Mouse (Mus musculus): ENCODE results near the gene Ulbp1. TPM values are rescaled to one million over a fixed set of nuclear protein-coding genes. Genes with fewer than 3 reads are reported as not detected.
"Not testable (repeated sequence)": the region's sequence is repeated elsewhere in the genome, so short reads cannot be mapped to it uniquely, and the experiment has no call there.

The Ulbp1 gene
- 1.8 and 2.5 TPM in 2 replicates for polyA plus RNA-seq (2015; fragmentation: Nextera tagmentation; extraction: Ambion mirVana)

- Histone ChIP-seq H3K9ac (no peak within 1 kb of the TSS), H3K36me3 (no peaks in the 10 kb centered on the region), H3K4me3 (replicated peaks) (0 out of 2 replicates have a peak within 1 kb of the TSS, but pooled peaks have one; percentile 8), H3K4me2 (replicated peaks) (0 out of 2 replicates have a peak within 1 kb of the TSS, but pooled peaks have one; percentile 10), H3K27me3 (no peaks in the 10 kb centered on the region), H3K9me3 (replicated peaks) (no peaks in the 10 kb centered on the region), H3K27ac (replicated peaks) (no peak within 1 kb of the TSS), H3K4me1 (no peaks in the 10 kb centered on the region)
- ATAC-seq (ENCODE audit: insufficient number of reproducible peaks, low FRiP score, low TSS enrichment, low read depth): peak; percentile 65; the same call in 1 of the 2 replicates
- 54% methylated on average over 13 of the region's 13 CpGs for WGBS
These were observed at the start of gene Ulbp1 for GRCm38 (mm10) chr10:7473197-7473889. Ulbp1 (minus strand) TSS chr10:7473638.

GRCm38 (mm10) chr10:7498180-7498579 lies 24.7 kb upstream of the Ulbp1 start:
- not testable (repeated sequence) for H3K9ac ChIP-seq; H3K4me3 ChIP-seq (replicated peaks); ATAC-seq (ENCODE audit: insufficient number of reproducible peaks, low FRiP score, low TSS enrichment, low read depth); H3K9me3 ChIP-seq (replicated peaks); H3K36me3 ChIP-seq; H3K4me1 ChIP-seq; H3K27ac ChIP-seq (replicated peaks); H3K4me2 ChIP-seq (replicated peaks); H3K27me3 ChIP-seq
- 17% methylated on average over 1 of the region's 1 CpGs for WGBS

GRCm38 (mm10) chr10:7492384-7492783 lies 18.9 kb upstream of the Ulbp1 start:
- H3K4me1 ChIP-seq; H3K27ac ChIP-seq (replicated peaks); H3K9me3 ChIP-seq (replicated peaks); H3K9ac ChIP-seq; H3K27me3 ChIP-seq; H3K4me3 ChIP-seq (replicated peaks); ATAC-seq (ENCODE audit: insufficient number of reproducible peaks, low FRiP score, low TSS enrichment, low read depth); H3K36me3 ChIP-seq: not testable (repeated sequence)
- 8% methylated on average over 10 of the region's 10 CpGs for WGBS
- peak overlapping the region; percentile 6; the same call in 1 of the 2 replicates for H3K4me2 ChIP-seq (replicated peaks)

- Histone ChIP-seq H3K9ac (no peak overlapping the region), H3K27ac (replicated peaks) (no peak overlapping the region), H3K27me3 (no peaks in the 10 kb centered on the region), H3K4me2 (replicated peaks) (no peak overlapping the region), H3K4me1 (no peaks in the 10 kb centered on the region), H3K36me3 (no peaks in the 10 kb centered on the region), H3K4me3 (replicated peaks) (no peak overlapping the region), H3K9me3 (replicated peaks) (no peaks in the 10 kb centered on the region)
- 57% methylated on average over 4 of the region's 4 CpGs for WGBS
- no peak for ATAC-seq (ENCODE audit: insufficient number of reproducible peaks, low FRiP score, low TSS enrichment, low read depth)
These were observed 10.2 kb upstream of the Ulbp1 start for GRCm38 (mm10) chr10:7483650-7484049.

GRCm38 (mm10) chr10:7474225-7474624 lies 787 bp upstream of the Ulbp1 start:
- H3K9me3 ChIP-seq (replicated peaks); H3K4me3 ChIP-seq (replicated peaks); H3K4me2 ChIP-seq (replicated peaks); H3K36me3 ChIP-seq; H3K27me3 ChIP-seq; ATAC-seq (ENCODE audit: insufficient number of reproducible peaks, low FRiP score, low TSS enrichment, low read depth); H3K27ac ChIP-seq (replicated peaks); H3K4me1 ChIP-seq; H3K9ac ChIP-seq: not testable (repeated sequence)
- WGBS: 92% methylated on average over 7 of the region's 13 CpGs

- H3K9ac ChIP-seq: no peak overlapping the region
- no peaks in the 10 kb centered on the region for H3K9me3 ChIP-seq (replicated peaks)
- no peak for ATAC-seq (ENCODE audit: insufficient number of reproducible peaks, low FRiP score, low TSS enrichment, low read depth)
- H3K27me3 ChIP-seq: no peaks in the 10 kb centered on the region
- no peak overlapping the region for H3K4me2 ChIP-seq (replicated peaks)
- 64% methylated on average over 3 of the region's 3 CpGs for WGBS
- no peaks in the 10 kb centered on the region for H3K36me3 ChIP-seq
- H3K4me3 ChIP-seq (replicated peaks): no peak overlapping the region
- no peaks in the 10 kb centered on the region for H3K4me1 ChIP-seq
- H3K27ac ChIP-seq (replicated peaks): no peak overlapping the region
These were observed 1.8 kb downstream of the Ulbp1 start for GRCm38 (mm10) chr10:7471664-7472063.

- H3K27me3 ChIP-seq: no peaks in the 10 kb centered on the region
- no peaks in the 10 kb centered on the region for H3K36me3 ChIP-seq
- H3K4me2 ChIP-seq (replicated peaks): peak overlapping the region; percentile 40
- no peak overlapping the region for H3K27ac ChIP-seq (replicated peaks)
- WGBS: 7% methylated on average over 7 of the region's 7 CpGs
- no peak for ATAC-seq (ENCODE audit: insufficient number of reproducible peaks, low FRiP score, low TSS enrichment, low read depth)
- peak overlapping the region; percentile 22 for H3K4me3 ChIP-seq (replicated peaks)
- H3K9ac ChIP-seq: no peak overlapping the region
- H3K4me1 ChIP-seq: no peaks in the 10 kb centered on the region
- H3K9me3 ChIP-seq (replicated peaks): no peaks in the 10 kb centered on the region
These were observed 3.0 kb downstream of the Ulbp1 start for GRCm38 (mm10) chr10:7470457-7470856.

- not testable (repeated sequence) for H3K36me3 ChIP-seq; H3K27ac ChIP-seq (replicated peaks); H3K4me1 ChIP-seq; H3K9me3 ChIP-seq (replicated peaks); H3K27me3 ChIP-seq; H3K9ac ChIP-seq; ATAC-seq (ENCODE audit: insufficient number of reproducible peaks, low FRiP score, low TSS enrichment, low read depth)
- Histone ChIP-seq H3K4me2 (replicated peaks) (peak overlapping the region; percentile 40), H3K4me3 (replicated peaks) (peak overlapping the region; percentile 22)
- WGBS: 0% methylated on average over 7 of the region's 7 CpGs
These were observed 3.6 kb downstream of the Ulbp1 start for GRCm38 (mm10) chr10:7469716-7470414.

GRCm38 (mm10) chr10:7462006-7462405 lies 11.4 kb downstream of the Ulbp1 start:
- no peaks in the 10 kb centered on the region for H3K27me3 ChIP-seq
- no peak overlapping the region for H3K27ac ChIP-seq (replicated peaks)
- H3K4me3 ChIP-seq (replicated peaks): no peak overlapping the region
- H3K4me2 ChIP-seq (replicated peaks): no peak overlapping the region
- no peak for ATAC-seq (ENCODE audit: insufficient number of reproducible peaks, low FRiP score, low TSS enrichment, low read depth)
- H3K36me3 ChIP-seq: no peaks in the 10 kb centered on the region
- WGBS: 49% methylated on average over 3 of the region's 3 CpGs
- no peaks in the 10 kb centered on the region for H3K4me1 ChIP-seq
- H3K9me3 ChIP-seq (replicated peaks): no peaks in the 10 kb centered on the region; the same call in 1 of the 2 replicates
- no peak overlapping the region for H3K9ac ChIP-seq

GRCm38 (mm10) chr10:7438928-7439327 lies 34.5 kb downstream of the Ulbp1 start:
- Histone ChIP-seq H3K4me1 (no peaks in the 10 kb centered on the region), H3K36me3 (no peaks in the 10 kb centered on the region), H3K9ac (no peak overlapping the region), H3K9me3 (replicated peaks) (no peaks in the 10 kb centered on the region), H3K27ac (replicated peaks) (no peak overlapping the region), H3K27me3 (no peaks in the 10 kb centered on the region), H3K4me2 (replicated peaks) (no peak overlapping the region), H3K4me3 (replicated peaks) (no peak overlapping the region)
- no peak for ATAC-seq (ENCODE audit: insufficient number of reproducible peaks, low FRiP score, low TSS enrichment, low read depth)
- 72% methylated on average over 2 of the region's 2 CpGs for WGBS

GRCm38 (mm10) chr10:7393143-7394035 lies 80.0 kb downstream of the Ulbp1 start:
- Histone ChIP-seq H3K4me1 (peaks cover 23% of the 10 kb centered on the region), H3K27me3 (peaks cover 35% of the 10 kb centered on the region), H3K27ac (replicated peaks) (no peak overlapping the region), H3K4me2 (replicated peaks) (peak overlapping the region; percentile 98), H3K4me3 (replicated peaks) (peak overlapping the region; percentile 57), H3K9ac (no peak overlapping the region), H3K9me3 (replicated peaks) (no peaks in the 10 kb centered on the region), H3K36me3 (no peaks in the 10 kb centered on the region)
- WGBS: 7% methylated on average over 55 of the region's 55 CpGs
- ATAC-seq (ENCODE audit: insufficient number of reproducible peaks, low FRiP score, low TSS enrichment, low read depth): no peak

Data from embryonic facial prominence, embryonic 15.5 days (tissue).